ENCODE assay signal across 25 mouse cellular contexts in the genomic region with DNA sequence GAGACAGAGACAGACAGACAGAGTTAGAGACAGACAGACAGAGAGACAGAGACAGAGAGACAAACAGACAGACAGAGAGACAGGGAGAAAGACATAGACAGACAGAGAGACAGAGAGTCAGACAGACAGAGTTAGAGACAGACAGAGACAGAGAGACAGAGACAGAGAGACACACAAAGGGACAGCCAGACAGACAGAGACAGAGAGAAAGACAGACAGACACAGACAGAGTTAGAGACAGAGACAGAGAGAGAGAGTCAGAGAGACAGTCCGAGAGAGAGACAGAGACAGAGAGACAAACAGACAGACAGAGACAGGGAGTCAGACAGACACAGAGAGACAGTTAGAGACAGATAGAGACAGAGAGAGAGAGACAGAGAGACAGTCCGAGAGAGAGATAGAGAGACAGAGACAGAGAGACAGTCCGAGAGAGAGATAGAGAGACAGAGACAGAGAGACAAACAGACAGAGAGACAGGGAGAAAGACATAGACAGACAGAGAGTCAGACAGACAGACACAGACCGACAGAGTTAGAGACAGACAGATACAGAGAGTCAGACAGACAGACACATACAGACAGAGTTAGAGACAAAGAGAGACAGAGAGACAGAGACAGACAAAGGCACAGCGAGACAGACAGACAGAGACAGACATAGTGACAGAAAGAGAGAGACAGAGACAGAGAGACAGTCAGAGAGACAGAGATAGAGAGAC. TPM values are rescaled to one million over a fixed set of nuclear protein-coding genes. Genes with fewer than 3 reads are reported as not detected.
DNase-seq lines count a peak whose midpoint lies in the region; ATAC-seq and TF ChIP-seq lines count a peak whose summit lies in the region.
"Not testable (repeated sequence)": the region's sequence is repeated elsewhere in the genome, so short reads cannot be mapped to it uniquely, and the experiment has no call there.
"Had no signal": no experiment of that assay in that cellular context is flagged by ENCODE, and none has a peak within 500 bp of the region (broad histone marks: within the 10 kb centered on the region; RNA-seq: fewer than 3 reads in every experiment).

No protein-coding gene starts in this region.

- H3K36me3 ChIP-seq in ES-Bruce4 (ENCODE audit: control insufficient read depth, insufficient read depth, low read length, poor library complexity, severe bottlenecking), result peaks cover 62% of the 10 kb centered on the region
- H3K36me3 ChIP-seq in midbrain, embryonic 14.5 days (ENCODE audit: control insufficient read depth, insufficient read depth, low read length), result peaks cover 41% of the 10 kb centered on the region

- TF ChIP-seq CTCF in ES-Bruce4 (IDR thresholded peaks at IDR 0.05; ENCODE audit: low read depth, low read length); brain, embryonic 14.5 days (IDR thresholded peaks at IDR 0.05; ENCODE audit: borderline replicate concordance, extremely low read depth, insufficient read depth, insufficient read length): not testable (repeated sequence)

- DNase-seq in A20 (ENCODE audit: low read depth, low spot score) (peak; percentile 38), MN1 (ENCODE audit: low spot score) (peak; percentile 41)
- DNase-seq in brain, embryonic 14.5 days (ENCODE audit: low read depth), result peak; percentile 76
- peak; percentile 82 for DNase-seq in forelimb bud, embryonic 11.5 days (ENCODE audit: low read depth, low spot score)
- peak; percentile 22 for DNase-seq in midbrain, embryonic 14.5 days
- DNase-seq in yolk sac, embryonic 10.5 days (ENCODE audit: low spot score), result peak; percentile 0

- TF ChIP-seq EP300 in ES-Bruce4 (IDR thresholded peaks at IDR 0.05; ENCODE audit: insufficient read depth, low read depth, low read length), result not testable (repeated sequence)

- H3K9ac ChIP-seq in ES-Bruce4 (ENCODE audit: low read depth, poor library complexity, severe bottlenecking); midbrain, embryonic 14.5 days (replicated peaks; ENCODE audit: low read length): not testable (repeated sequence)

- not testable (repeated sequence) for H3K4me1 ChIP-seq in ES-Bruce4 (ENCODE audit: control insufficient read depth, insufficient read depth, low read length); midbrain, embryonic 14.5 days (ENCODE audit: control insufficient read depth, insufficient read depth, low read length)

- peak overlapping the region; percentile 24 for H3K27ac ChIP-seq in ES-Bruce4 (ENCODE audit: insufficient read depth, low read length)
- H3K27ac ChIP-seq in midbrain, embryonic 14.5 days (replicated peaks; ENCODE audit: low read depth, low read length), result not testable (repeated sequence)

- H3K4me3 ChIP-seq in ES-Bruce4 (ENCODE audit: low read depth, low read length); midbrain, embryonic 14.5 days (replicated peaks; ENCODE audit: low read depth, low read length): not testable (repeated sequence)

- not testable (repeated sequence) for H3K27me3 ChIP-seq in ES-Bruce4 (ENCODE audit: control insufficient read depth, insufficient read depth, low read length, poor library complexity, severe bottlenecking); midbrain, embryonic 14.5 days (ENCODE audit: control insufficient read depth, insufficient read depth, low read length)

- peaks cover 71% of the 10 kb centered on the region for H3K9me3 ChIP-seq in ES-Bruce4 (replicated peaks; ENCODE audit: control insufficient read depth, insufficient read depth, low read length, poor library complexity, severe bottlenecking)
- H3K9me3 ChIP-seq in midbrain, embryonic 14.5 days (ENCODE audit: control insufficient read depth, low read length), result peaks cover 28% of the 10 kb centered on the region

- WGBS in midbrain, embryonic 14.5 days, result 97% methylated on average over 1 of the region's 5 CpGs

- not testable (repeated sequence) for H3K4me2 ChIP-seq in midbrain, embryonic 14.5 days (ENCODE audit: low read length)

- not testable (repeated sequence) for TF ChIP-seq POLR2A in ES-Bruce4 (IDR thresholded peaks at IDR 0.05; ENCODE audit: insufficient read depth, low read length); brain, embryonic 14.5 days (IDR thresholded peaks at IDR 0.05; ENCODE audit: borderline replicate concordance, extremely low read depth, insufficient read depth, insufficient read length, poor library complexity, severe bottlenecking)

- ATAC-seq in midbrain, embryonic 14.5 days (ENCODE audit: low FRiP score, low TSS enrichment), result not testable (repeated sequence)

RNA-seq across cellular contexts. Expression of gene Gm21860, which starts 19.3 kb away (rescaled TPM):
- not detected in 2 replicates for polyA plus RNA-seq in ES-Bruce4 (2011; ENCODE audit: insufficient read depth, insufficient read length, low read depth, missing spikeins)
- not detected in 2 replicates for polyA plus RNA-seq in brain, embryonic 14.5 days (2012; rRNA removed)
- polyA plus RNA-seq in midbrain, embryonic 14.5 days (2014; fragmentation: Nextera tagmentation; extraction: Ambion mirVana), result not detected in 2 replicates
- polyA plus RNA-seq: C2C12; embryonic facial prominence, embryonic 12.5 days; forebrain, embryonic 14.5 days; frontal cortex, adult 2 months; heart, embryonic 10.5 days; heart, embryonic 15.5 days; hindbrain, embryonic 12.5 days; hindbrain, postnatal 0 days; intestine, embryonic 16.5 days; kidney, postnatal 0 days; limb, embryonic 13.5 days; liver, embryonic 12.5 days; liver, postnatal 0 days; lung, embryonic 16.5 days; midbrain, embryonic 12.5 days; neural tube, embryonic 14.5 days; stomach, embryonic 16.5 days; urinary bladder, adult 2 months had no signal

RNA-seq across cellular contexts. Expression of gene Gm47283, which starts 49.2 kb away (rescaled TPM):
- not detected in 2 replicates for polyA plus RNA-seq in ES-Bruce4 (2011; ENCODE audit: insufficient read depth, insufficient read length, low read depth, missing spikeins)
- polyA plus RNA-seq in brain, embryonic 14.5 days (2012; rRNA removed), result not detected in 2 replicates
- not detected in 2 replicates for polyA plus RNA-seq in midbrain, embryonic 14.5 days (2014; fragmentation: Nextera tagmentation; extraction: Ambion mirVana)
- polyA plus RNA-seq: C2C12; embryonic facial prominence, embryonic 12.5 days; forebrain, embryonic 14.5 days; frontal cortex, adult 2 months; heart, embryonic 10.5 days; heart, embryonic 15.5 days; hindbrain, embryonic 12.5 days; hindbrain, postnatal 0 days; intestine, embryonic 16.5 days; kidney, postnatal 0 days; limb, embryonic 13.5 days; liver, embryonic 12.5 days; liver, postnatal 0 days; lung, embryonic 16.5 days; midbrain, embryonic 12.5 days; neural tube, embryonic 14.5 days; stomach, embryonic 16.5 days; urinary bladder, adult 2 months had no signal

Comparison
In these comparisons a context has a peak if more than half of its experiments do, and no peak if none do; other contexts are left out.
1. DNase-seq: peak in every context shown above with its lines; median percentile 82 in forelimb bud, embryonic 11.5 days; 76 in brain, embryonic 14.5 days; 41 in MN1; 38 in A20; 22 in midbrain, embryonic 14.5 days; 0 in yolk sac, embryonic 10.5 days.